Comparison of ENCODE assay signal across 14 mouse cellular contexts in the genomic region with DNA sequence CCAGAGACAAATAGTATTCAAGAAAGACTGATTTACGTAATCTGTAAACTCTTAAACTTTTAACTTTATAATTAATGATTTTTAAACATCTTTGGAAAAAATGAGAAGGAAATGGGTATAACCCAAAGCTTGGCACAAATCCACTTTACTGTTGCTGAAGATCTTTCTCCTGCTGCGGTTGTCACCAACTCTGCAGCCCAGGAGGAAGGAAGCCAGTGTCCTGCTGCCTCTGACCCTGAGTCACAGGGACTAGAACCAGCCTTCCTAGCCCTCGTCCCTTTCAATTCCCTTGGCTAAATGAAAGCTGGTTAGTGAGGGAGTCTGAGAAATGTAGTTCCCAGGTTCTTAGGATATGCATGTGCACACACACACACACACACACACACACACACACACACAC.
"Had no signal": no experiment of that assay in that cellular context is flagged by ENCODE, and none has a peak within 500 bp of the region (broad histone marks: within the 10 kb centered on the region; RNA-seq: fewer than 3 reads in every experiment).

No protein-coding gene starts in this region.

- H3K36me3 ChIP-seq: limb, embryonic 12.5 days; midbrain, embryonic 12.5 days; neural tube, embryonic 13.5 days had no signal

- H3K4me3 ChIP-seq: limb, embryonic 12.5 days; midbrain, embryonic 12.5 days; neural tube, embryonic 13.5 days had no signal

- DNase-seq: kidney, postnatal 36 days; layer of hippocampus, adult 9-11 months; layer of hippocampus, postnatal 36 days; liver; lung, adult 2 months; lung, postnatal 36 days; right cerebral cortex, postnatal 25 days; thymus, postnatal 36 days had no signal

- H3K27ac ChIP-seq: limb, embryonic 12.5 days; liver, embryonic 14.5 days; midbrain, embryonic 12.5 days; neural tube, embryonic 13.5 days had no signal

- H3K27me3 ChIP-seq: limb, embryonic 12.5 days; midbrain, embryonic 12.5 days; neural tube, embryonic 13.5 days had no signal

- ATAC-seq: lung, postnatal 0 days; midbrain, embryonic 16.5 days had no signal

- H3K4me1 ChIP-seq: midbrain, embryonic 12.5 days had no signal

- H3K9me3 ChIP-seq: limb, embryonic 12.5 days; midbrain, embryonic 12.5 days; neural tube, embryonic 13.5 days had no signal
